Mouse (Mus musculus) megakaryocyte, embryonic 14.5 days (primary cell): ENCODE data around the gene Mrpl19.

Source experiments
- FLI1 ChIP-seq: IDR thresholded peaks from 2 replicates; pipeline ENCODE4 v1.6.1; 2012; ENCODE audit warnings: low read length, inconsistent platforms, mixed read lengths
- GATA1 ChIP-seq: IDR thresholded peaks from 3 replicates; pipeline ENCODE4 v1.6.1; 2012; ENCODE audit warnings: mixed read lengths, low read length, inconsistent platforms, borderline replicate concordance

DNA sequence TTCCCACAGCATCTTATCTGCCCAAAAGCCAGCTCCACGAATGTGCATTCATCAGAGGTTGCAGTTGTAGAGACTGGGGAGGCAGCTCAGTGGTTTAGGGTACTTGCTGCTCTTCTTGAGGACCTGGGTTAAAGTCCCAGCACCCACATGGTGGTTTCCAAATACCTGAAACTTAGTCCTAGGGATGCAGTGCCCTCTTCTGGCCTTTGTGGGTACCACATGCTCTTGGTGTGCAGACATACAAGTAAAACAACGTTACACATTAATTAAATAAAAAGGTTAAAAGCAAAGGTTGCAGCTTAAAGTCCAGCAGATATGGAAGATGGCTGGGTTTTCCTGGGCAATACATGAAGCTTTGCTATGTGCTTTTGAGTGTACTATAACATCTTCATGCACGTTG is 32.5 kb downstream of the Mrpl19 start:
- TF ChIP-seq GATA1 (no peak), FLI1 (no peak)
